Mouse (Mus musculus) activated CD4-positive, CD25-positive, alpha-beta regulatory T cell (primary cell): ENCODE results near the gene Gbf1. TPM values are rescaled to one million over a fixed set of nuclear protein-coding genes. Genes with fewer than 3 reads are reported as not detected.

Experiments used
- polyA plus RNA-seq, 2 experiments: library from polyadenylated mRNA; unstranded; fragments of 100-300 nt; shearing (Covaris generic); gene quantifications; one replicate each; pipeline ENCODE4 v1.2.1; 2017

Gbf1 gene
- polyA plus RNA-seq = 10 to 100 TPM; 33.4 to 58.0 TPM

DNA sequence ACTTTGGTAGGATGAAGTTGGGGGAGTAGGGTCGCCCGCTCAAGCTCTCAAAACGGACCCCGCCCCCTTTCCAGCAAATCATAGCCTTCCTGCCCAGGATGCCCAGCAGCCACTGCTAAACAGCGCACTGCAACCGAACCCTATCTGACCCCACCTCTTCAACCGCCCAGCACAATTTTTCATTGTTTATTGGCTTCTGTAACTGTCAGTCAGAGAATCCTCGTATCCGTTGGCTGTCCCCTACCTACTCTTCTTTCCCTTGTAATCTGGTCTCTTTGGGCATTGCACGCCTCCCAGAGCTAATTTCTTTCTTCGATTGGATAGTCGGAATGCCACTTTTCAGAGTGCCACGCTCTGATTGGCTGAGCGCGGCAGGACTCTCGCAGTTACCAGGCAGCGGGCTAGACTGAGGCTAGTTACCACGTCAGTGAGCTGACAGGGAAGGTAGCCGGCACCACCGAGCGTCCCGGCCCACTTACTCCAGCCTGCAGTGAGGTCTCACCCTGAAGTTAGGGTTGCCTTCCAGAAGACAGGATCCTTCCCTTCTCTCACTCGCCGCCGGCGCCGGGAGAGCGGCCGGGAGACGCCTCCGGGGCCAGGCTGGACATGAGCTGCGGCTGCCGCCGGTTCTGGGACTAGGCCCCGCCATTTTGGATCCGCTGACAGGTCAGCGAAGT, at the start of gene Gbf1:
Gene Gbf1, plus strand, starts transcription at position 383 of the 677 bp plus-strand sequence.

DNA sequence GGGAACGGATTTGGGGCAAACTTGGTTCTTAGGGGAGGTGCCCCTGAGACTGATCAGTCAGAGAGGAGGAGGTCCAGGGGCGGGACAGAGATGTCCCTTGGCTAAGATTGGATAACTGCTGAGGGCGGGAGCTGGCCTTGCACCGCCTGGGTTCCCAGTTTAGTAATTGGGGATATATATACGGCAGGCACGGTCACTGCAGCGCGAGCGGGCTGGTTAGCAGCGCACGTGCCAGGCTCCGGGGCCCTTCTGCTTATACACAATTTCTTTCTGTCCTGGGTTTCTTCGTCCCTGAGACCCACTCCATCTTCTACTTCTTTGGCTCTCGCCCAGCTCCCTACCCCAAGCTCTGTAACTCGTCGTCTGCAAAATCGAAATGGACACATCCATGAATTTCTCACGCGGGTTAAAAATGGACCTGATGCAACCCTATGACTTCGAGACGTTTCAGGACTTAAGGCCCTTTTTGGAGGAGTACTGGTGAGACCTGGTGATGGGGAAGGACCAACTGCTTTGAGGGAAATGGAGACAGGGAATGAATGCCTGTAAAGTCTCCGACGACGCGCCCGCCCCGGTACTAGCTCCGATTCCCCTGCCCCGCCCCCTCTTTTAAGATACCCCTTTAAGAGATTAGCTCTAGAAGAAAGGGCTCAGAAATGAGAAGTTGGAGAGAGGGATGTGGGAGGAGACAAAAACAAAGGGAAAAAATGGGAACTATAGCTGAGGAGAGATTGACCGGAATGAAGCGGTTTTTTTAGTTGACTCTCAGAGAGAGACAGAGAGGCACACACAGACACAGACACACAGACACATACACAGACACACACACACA, 20.4 kb upstream of the Gbf1 start, which contains the start of gene Elovl3:
Gene Elovl3, plus strand, starts transcription at position 204 of the 832 bp plus-strand sequence.

DNA sequence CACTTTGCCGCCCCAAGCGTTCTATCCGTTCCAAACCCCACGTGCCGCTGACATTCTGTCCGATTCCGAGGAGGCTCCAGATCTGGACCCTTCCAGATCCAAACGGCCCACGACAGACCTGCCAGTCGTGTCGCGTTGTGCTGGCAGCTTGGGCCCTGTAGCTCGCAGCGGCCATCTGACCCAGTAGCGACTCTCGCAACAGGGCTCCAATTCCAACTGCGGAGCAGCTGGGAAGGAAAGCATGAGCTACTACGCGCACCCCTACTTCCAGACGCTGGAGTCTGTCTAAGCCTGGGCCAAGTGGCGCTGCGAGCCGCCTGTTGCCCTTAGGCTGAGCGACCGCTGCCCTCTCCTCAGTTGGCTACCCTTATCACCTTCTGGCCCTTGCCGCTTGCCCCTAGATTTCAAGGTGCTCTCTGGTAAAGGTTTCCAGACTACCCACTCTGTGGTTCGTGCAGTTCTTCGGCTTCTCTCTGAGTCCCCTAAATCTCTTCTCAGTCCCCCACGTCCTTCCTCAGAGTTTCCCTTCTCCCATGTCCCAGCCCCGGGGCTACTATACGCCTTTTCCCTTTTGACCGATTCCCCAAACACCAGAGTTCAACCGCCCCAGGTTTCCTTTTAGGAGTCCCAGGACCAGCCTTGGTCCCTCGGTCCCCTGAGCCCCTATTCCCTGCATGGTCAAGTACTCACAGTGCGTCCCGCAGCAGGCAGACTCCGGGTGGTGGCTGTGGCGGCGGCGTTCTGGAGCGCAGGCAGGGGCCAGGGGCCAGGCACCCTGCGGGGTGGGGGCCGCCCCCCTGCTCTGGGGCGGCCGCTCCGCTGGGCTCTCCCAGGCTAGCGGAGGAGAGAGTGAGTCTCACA, 4.6 kb upstream of the Gbf1 start, which contains the start of gene Pitx3:
Gene Pitx3, minus strand, starts transcription at position 816 of the 861 bp plus-strand sequence.

DNA sequence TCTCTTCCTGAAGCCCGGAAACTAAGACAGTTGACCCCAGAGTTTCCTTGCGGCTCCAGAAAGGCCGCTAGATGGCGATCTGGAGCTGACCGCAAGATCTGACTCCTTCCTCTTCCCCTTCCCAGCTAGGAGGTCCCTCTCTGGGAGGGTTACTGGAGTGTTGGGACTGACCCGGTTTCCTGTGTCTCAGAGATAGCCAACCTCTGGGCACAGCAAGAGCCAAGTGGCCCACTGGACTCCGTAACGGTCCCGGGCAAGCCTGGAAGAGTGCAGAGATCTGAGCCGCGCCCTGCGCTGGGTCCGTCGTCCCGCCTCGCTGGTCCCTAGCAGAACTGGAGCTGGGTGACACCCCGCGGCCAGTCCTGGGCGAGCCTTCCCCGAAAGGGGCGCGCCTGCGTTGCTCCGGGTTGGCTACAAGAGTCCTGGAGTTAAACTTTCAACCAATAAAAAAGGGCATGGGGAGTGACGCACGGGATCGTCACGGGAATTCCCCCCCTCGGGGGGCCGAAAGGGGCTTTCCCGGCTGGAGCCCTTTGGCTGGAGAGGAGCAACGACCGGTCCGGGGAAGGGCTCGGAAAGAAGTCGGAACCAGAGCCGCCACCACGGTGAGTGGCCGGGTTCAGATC, 152.0 kb downstream of the Gbf1 start, which contains the start of gene Nfkb2:
Gene Nfkb2, plus strand, starts transcription at position 105 of the 626 bp plus-strand sequence.

DNA sequence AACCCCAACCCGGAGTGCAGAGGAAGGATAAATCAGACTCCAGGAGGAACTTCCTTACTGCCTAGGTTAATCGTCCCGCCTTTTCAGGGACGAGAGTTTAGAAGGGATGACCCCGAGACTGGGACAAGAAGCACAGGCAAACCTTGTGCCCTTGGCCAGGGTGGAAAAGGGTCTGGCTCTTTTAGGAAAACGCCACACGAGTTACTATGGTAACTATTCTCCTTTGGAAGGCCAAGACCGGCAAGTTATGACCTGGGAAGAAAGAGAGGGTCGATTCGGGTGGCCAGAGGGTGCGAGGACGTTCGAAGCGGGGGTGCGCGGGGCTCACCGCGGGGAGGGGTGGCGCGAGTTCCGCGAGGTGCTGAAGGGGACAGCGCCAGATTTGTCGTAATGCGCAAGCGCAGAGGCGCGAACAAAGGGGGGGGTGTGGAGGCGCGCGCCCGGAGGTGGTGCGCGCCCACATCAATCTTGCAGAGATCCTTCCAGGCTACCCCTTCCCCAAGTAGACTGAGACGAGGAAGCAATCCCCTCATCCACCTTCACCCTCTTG, 174.5 kb downstream of the Gbf1 start, which contains the start of gene Psd:
Gene Psd, minus strand, starts transcription at position 401 of the 550 bp plus-strand sequence.

GRCm38 (mm10) chr19:46328081-46329030, 176.0 kb downstream of the Gbf1 start, which contains the start of gene Fbxl15:
Gene Fbxl15 (plus strand): TSS chr19:46328184.

Other genes with a start within 250 kb of the Gbf1 start
- 10 to 100 TPM; 11.7 to 14.4 TPM for gene Armh3, start 154.0 kb upstream of the Gbf1 start, polyA plus RNA-seq
- gene Hps6, start 149.0 kb upstream of the Gbf1 start, polyA plus RNA-seq = 10 to 100 TPM in 1 of 2 experiments, 1 to 10 TPM in 1; 5.3 to 16.7 TPM
- gene Pprc1, start 107.6 kb upstream of the Gbf1 start, polyA plus RNA-seq = 10 to 100 TPM; 30.4 to 37.5 TPM
- gene Ldb1, start 107.3 kb upstream of the Gbf1 start, polyA plus RNA-seq = 100 to 1,000 TPM; 196 to 260 TPM
- gene Nolc1, start 76.6 kb upstream of the Gbf1 start, polyA plus RNA-seq = 10 to 100 TPM; 72.4 to 90.9 TPM
- not detected for gene Elovl3, start 20.6 kb upstream of the Gbf1 start, polyA plus RNA-seq
- not detected for gene Pitx3, start 4.2 kb upstream of the Gbf1 start, polyA plus RNA-seq
- gene Nfkb2, start 151.8 kb downstream of the Gbf1 start, polyA plus RNA-seq = 100 to 1,000 TPM in 1 of 2 experiments, 10 to 100 TPM in 1; 77.5 to 105 TPM
- gene Psd, start 174.6 kb downstream of the Gbf1 start, polyA plus RNA-seq = 1 to 10 TPM; 6.4 to 7.0 TPM
- 10 to 100 TPM in 1 of 2 experiments, 1 to 10 TPM in 1; 9.9 to 15.2 TPM for gene Fbxl15, start 175.7 kb downstream of the Gbf1 start, polyA plus RNA-seq
- gene Cuedc2, start 186.2 kb downstream of the Gbf1 start, polyA plus RNA-seq = 10 to 100 TPM; 42.4 to 67.3 TPM
- gene Mfsd13a, start 188.6 kb downstream of the Gbf1 start, polyA plus RNA-seq = 1 to 10 TPM; 2.2 to 5.3 TPM
- under 1 TPM in 1 of 2 experiments, not detected in 1; 0.42 TPM for gene 2310034G01Rik, start 197.8 kb downstream of the Gbf1 start, polyA plus RNA-seq
- 100 to 1,000 TPM; 101 to 109 TPM for gene Actr1a, start 243.2 kb downstream of the Gbf1 start, polyA plus RNA-seq
- 10 to 100 TPM; 29.4 to 34.5 TPM for gene Sufu, start 244.4 kb downstream of the Gbf1 start, polyA plus RNA-seq